Mouse (Mus musculus) kidney, adult 2 months (tissue): ENCODE data around the gene Gm43951.

Experiments
- CTCF ChIP-seq: fragments of 200-500 bp; conservative IDR thresholded peaks from 2 replicates; pipeline ENCODE4 v1.5.1; 2011; ENCODE audit warnings: low read depth, mild to moderate bottlenecking, control low read depth, low read length, moderate library complexity, mixed read lengths; ENCODE audit not compliant: insufficient read depth, insufficient read length
- POLR2A ChIP-seq: fragments of 200-500 bp; IDR thresholded peaks from one replicate; pipeline ENCODE4 v1.6.1; 2011; ENCODE audit warnings: low read depth, low read length, control low read depth

- TF ChIP-seq CTCF (no peak), POLR2A (no peak)
These were observed 30.1 kb downstream of the Gm43951 start for GRCm38 (mm10) chr11:72176553-72176952.
